ENCODE assay signal across 22 mouse cellular contexts in the genomic region with DNA sequence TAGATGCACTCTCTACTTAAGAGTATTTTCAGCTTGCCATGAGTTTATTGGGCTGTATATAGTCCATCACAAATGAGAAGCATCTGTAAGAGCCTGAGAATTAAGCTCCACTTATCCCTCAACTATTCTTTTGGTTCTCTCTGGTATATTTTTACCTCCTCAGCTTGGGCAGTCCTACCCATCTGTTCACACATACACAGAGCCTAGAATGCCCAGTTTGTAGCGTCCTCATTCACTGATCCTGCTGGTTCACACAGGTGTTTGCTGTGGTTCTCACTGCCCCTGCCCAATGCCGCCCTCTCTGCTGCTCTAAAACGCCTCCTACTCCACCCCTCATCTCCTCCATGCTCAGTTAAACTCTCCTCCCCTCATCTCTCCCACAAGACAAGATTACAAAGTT.
DNase-seq lines count a peak whose midpoint lies in the region; ATAC-seq lines count a peak whose summit lies in the region.
"Had no signal": no experiment of that assay in that cellular context is flagged by ENCODE, and none has a peak within 500 bp of the region (broad histone marks: within the 10 kb centered on the region; RNA-seq: fewer than 3 reads in every experiment).

No protein-coding gene starts in this region.

- ATAC-seq in frontal cortex, adult (ENCODE audit: low TSS enrichment), result peak; percentile 86
- no peak for ATAC-seq in heart, embryonic 11.5 days (replicated peaks; ENCODE audit: insufficient number of reproducible peaks, low FRiP score, low TSS enrichment)
- ATAC-seq: activated CD4-positive, CD25-positive, alpha-beta regulatory T cell, adult 4 months; CD4-positive, CD25-positive, alpha-beta regulatory T cell, adult 4 months; Patski had no signal

- H3K36me3 ChIP-seq in heart, embryonic 11.5 days (ENCODE audit: control insufficient read depth, insufficient read depth, low read length), result no peaks in the 10 kb centered on the region
- H3K36me3 ChIP-seq: G1E had no signal

- H3K4me3 ChIP-seq in heart, embryonic 11.5 days (ENCODE audit: low read depth, low read length), result no peak overlapping the region

- H3K9ac ChIP-seq in heart, embryonic 11.5 days (ENCODE audit: low read depth, low read length), result no peak overlapping the region

- no peaks in the 10 kb centered on the region for H3K27me3 ChIP-seq in heart, embryonic 11.5 days (ENCODE audit: control insufficient read depth, insufficient read depth, low read length)
- H3K27me3 ChIP-seq: CH12.LX, Patski had no signal

- DNase-seq in frontal cortex, adult 2 months (ENCODE audit: extremely low spot score in 1 of 2, low spot score in 1 of 2), result no peak
- peak; percentile 58 for DNase-seq in heart, adult 11 months
- DNase-seq in brain, adult 2 months (ENCODE audit: low read depth, low spot score), result peak; percentile 65
- DNase-seq in testis, postnatal 10 days (ENCODE audit: low spot score), result no peak
- DNase-seq: adrenal gland, adult 2 months; adrenal gland, adult 8-10 months; adrenal gland, postnatal 10 days; adrenal gland, postnatal 14 days; adrenal gland, postnatal 25 days; adrenal gland, postnatal 36 days; B cell, adult 2 months; cerebellum, adult 11 months; cerebellum, adult 11-12 months; cerebellum, adult 18-20 months; cerebellum, adult 2 months had no signal

- no peaks in the 10 kb centered on the region for H3K9me3 ChIP-seq in heart, embryonic 11.5 days (replicated peaks; ENCODE audit: control insufficient read depth, low read length)
- H3K9me3 ChIP-seq: G1E had no signal

- H3K4me2 ChIP-seq in heart, embryonic 11.5 days, result no peak overlapping the region

- no peak overlapping the region for H3K27ac ChIP-seq in heart, embryonic 11.5 days (ENCODE audit: low read depth, low read length)

- H3K4me1 ChIP-seq in heart, embryonic 11.5 days (ENCODE audit: control insufficient read depth, insufficient read depth, low read length), result no peaks in the 10 kb centered on the region

- WGBS in heart, embryonic 11.5 days (ENCODE audit: insufficient replicate concordance), result 78% methylated on average over 3 of the region's 3 CpGs

Comparison
In these comparisons a context has a peak if more than half of its experiments do, and no peak if none do; other contexts are left out.
1. DNase-seq: peak in heart, adult 11 months (single experiment) and brain, adult 2 months (single experiment); none in frontal cortex, adult 2 months (0 of 2) and testis, postnatal 10 days (single experiment).